Mouse (Mus musculus): ENCODE data around the gene Pax3.

The Pax3 gene

DNA sequence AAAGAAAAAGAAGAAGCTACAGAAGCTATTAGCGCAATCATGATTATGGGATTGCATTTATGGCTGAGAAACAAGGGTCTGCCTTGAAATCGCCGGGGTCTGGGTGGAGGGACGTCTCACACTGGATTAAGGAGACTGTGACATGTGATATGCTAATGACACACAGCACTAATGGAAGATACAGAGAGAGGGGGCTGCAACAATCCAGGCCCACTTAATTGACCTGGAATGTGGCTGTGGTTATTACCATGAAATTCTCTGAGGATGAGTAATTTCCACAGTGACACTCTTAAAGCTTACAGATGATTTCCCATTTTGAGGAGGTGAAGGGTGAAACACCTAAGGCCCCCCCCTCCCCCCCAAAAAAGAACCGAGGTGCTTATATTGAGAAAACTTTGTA is 136.1 kb downstream of the Pax3 start:
- no peak for DNase-seq (ENCODE audit: low spot score)

DNA sequence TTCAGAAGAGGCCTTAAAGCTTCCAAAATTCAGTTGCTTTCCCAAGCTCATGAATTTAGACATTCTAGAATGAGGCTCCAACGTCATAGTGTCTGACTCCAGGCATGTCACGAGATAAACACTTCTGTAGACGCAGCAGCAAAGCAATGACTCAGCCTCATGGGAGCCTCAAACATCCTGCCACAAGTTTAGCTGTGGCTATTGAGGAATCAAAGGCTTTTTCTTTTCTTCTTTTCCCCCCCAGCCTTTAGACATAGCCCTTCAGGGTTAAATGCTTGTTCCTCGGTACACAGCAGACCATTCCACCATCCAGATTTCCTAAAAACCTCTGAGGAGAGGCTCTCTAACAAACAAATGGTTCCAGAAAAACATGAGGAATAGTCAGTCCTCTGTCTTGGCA is 139.0 kb downstream of the Pax3 start:
- DNase-seq (ENCODE audit: low spot score), result no peak

DNA sequence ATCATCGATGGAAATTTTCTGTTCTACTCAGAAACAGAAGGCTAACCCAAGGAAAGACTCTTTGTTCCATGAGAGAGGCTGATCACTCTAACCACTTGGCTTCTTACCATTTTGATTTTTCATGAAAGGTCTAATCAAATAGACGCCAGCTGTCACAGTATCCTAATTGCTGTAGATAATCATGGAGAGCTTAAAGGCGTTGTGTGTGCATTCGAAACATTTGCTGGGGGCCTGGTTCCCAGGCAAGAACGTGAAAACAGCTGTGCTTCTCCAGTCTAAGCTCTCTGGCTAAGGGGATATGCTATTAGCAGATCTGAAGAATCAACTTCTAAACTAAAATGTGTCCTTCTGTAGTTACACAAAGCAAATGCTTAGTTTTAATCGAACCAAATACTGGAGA is 143.3 kb downstream of the Pax3 start:
- no peak for DNase-seq (ENCODE audit: low spot score)
